Comparison of ENCODE assay signal across 8 mouse cellular contexts in genomic region chr4:120104599-120104998, GRCm38 (mm10). TPM values are rescaled to one million over a fixed set of nuclear protein-coding genes. Genes with fewer than 3 reads are reported as not detected.
DNase-seq lines count a peak whose midpoint lies in the region; ATAC-seq lines count a peak whose summit lies in the region.
"Had no signal": no experiment of that assay in that cellular context is flagged by ENCODE, and none has a peak within 500 bp of the region (broad histone marks: within the 10 kb centered on the region; RNA-seq: fewer than 3 reads in every experiment).

No protein-coding gene starts in this region.

- DNase-seq in B cell, adult 2 months, result peak; percentile 78 to 80
- DNase-seq in c-Kit-positive CD71-negative TER-119-negative erythroid progenitor cells, embryonic 14.5 days (ENCODE audit: low read depth), result peak; percentile 18
- DNase-seq in large intestine, adult 2 months (ENCODE audit: low read depth, low spot score), result peak; percentile 35
- peak; percentile 41 to 61 for DNase-seq in spleen, postnatal 14 days (ENCODE audit: low spot score in 2 of 2)

- WGBS in large intestine, adult 2 months, result 54% methylated on average over 5 of the region's 5 CpGs

- ATAC-seq in CD4-positive, CD25-positive, alpha-beta regulatory T cell, adult 4 months, result peak; percentile 67
- peak; percentile 10; the same call in 1 of the 2 replicates for ATAC-seq in frontal cortex, adult (ENCODE audit: low TSS enrichment)
- ATAC-seq in megakaryocyte, adult 5-6 weeks (ENCODE audit: poor library complexity, severe bottlenecking), result peak; percentile 62; the same call in 1 of the 2 replicates

RNA-seq across cellular contexts. Expression of gene AL607142.1, which starts 39.8 kb away (rescaled TPM):
- not detected for polyA plus RNA-seq in CD4-positive, CD25-positive, alpha-beta regulatory T cell, adult 4 months (2017; shearing (Covaris generic))
- not detected in 2 replicates for polyA plus RNA-seq in large intestine, adult 2 months (2012; rRNA removed)
- total RNA-seq in megakaryocyte, adult 5-6 weeks (2015), result not detected in 2 replicates
- total RNA-seq in megakaryocyte, adult 5-6 weeks (2017), result not detected in 2 replicates
- polyA plus RNA-seq: neural tube, embryonic 12.5 days had no signal

RNA-seq across cellular contexts. Expression of gene Edn2, which starts 56.4 kb away (rescaled TPM):
- not detected for polyA plus RNA-seq in CD4-positive, CD25-positive, alpha-beta regulatory T cell, adult 4 months (2017; shearing (Covaris generic))
- polyA plus RNA-seq in large intestine, adult 2 months (2012; rRNA removed), result 32.1 and 36.8 TPM in 2 replicates
- not detected in 2 replicates for total RNA-seq in megakaryocyte, adult 5-6 weeks (2015)
- total RNA-seq in megakaryocyte, adult 5-6 weeks (2017), result not detected in 2 replicates
- polyA plus RNA-seq: neural tube, embryonic 12.5 days had no signal

Comparison
In these comparisons a context has a peak if more than half of its experiments do, and no peak if none do; other contexts are left out.
1. Peak in every context shown above with its lines: DNase-seq and ATAC-seq.
2. DNase-seq: peak in every context shown above with its lines; median percentile 79 in B cell, adult 2 months; 51 in spleen, postnatal 14 days; 35 in large intestine, adult 2 months; 18 in c-Kit-positive CD71-negative TER-119-negative erythroid progenitor cells, embryonic 14.5 days.
3. ATAC-seq: peak in every context shown above with its lines; median percentile 67 in CD4-positive, CD25-positive, alpha-beta regulatory T cell, adult 4 months; 62 in megakaryocyte, adult 5-6 weeks; 10 in frontal cortex, adult.
4. RNA of gene Edn2, which starts 56.4 kb away (polyA plus RNA-seq): 32.1 to 36.8 TPM in large intestine, adult 2 months; not detected in CD4-positive, CD25-positive, alpha-beta regulatory T cell, adult 4 months; every median in the first group is over 10 times any median in the second.